Mouse (Mus musculus): ENCODE results near the gene Matn1. TPM values are rescaled to one million over a fixed set of nuclear protein-coding genes. Genes with fewer than 3 reads are reported as not detected.

Gene Matn1
- polyA plus RNA-seq, 1 experiment from 2014 or later = not detected

DNA sequence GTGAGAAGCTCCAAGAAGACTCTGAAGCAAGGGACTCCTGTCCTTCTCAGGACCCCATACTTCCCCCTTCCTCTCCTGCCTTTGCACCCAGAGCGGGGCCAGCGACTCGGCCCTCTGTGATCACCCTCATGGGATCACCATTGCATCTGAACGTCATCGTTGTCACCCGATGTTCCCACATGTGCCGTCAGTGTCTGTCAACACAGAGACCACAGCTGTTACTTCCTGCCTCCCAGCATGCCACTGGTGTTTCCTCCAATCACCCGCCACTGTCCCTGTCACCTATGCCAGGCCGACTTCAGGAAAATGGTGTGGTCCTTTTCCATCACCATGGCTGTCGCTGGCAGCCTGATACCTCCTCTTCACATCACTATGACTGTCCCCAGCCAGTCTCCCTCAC, 22.2 kb upstream of the Matn1 start:
- WGBS = 64% methylated on average over 10 of the region's 10 CpGs
- Histone ChIP-seq H3K9me3 (ENCODE audit: control insufficient read depth, low read length) (no peaks in the 10 kb centered on the region), H3K27ac (ENCODE audit: low read depth, low read length) (no peak overlapping the region), H3K4me1 (ENCODE audit: control insufficient read depth, insufficient read depth, low read length) (0 out of 2 replicates have a peak, but pooled peaks cover 4% of the 10 kb centered on the region), H3K9ac (replicated peaks; ENCODE audit: low read depth, low read length) (no peak overlapping the region), H3K4me2 (ENCODE audit: low read depth, low read length) (no peak overlapping the region), H3K27me3 (ENCODE audit: control insufficient read depth, insufficient read depth, low read length) (no peaks in the 10 kb centered on the region), H3K36me3 (ENCODE audit: control insufficient read depth, insufficient read depth, low read length) (no peaks in the 10 kb centered on the region), H3K4me3 (ENCODE audit: low read depth, low read length) (no peak overlapping the region)
- ATAC-seq (ENCODE audit: low read depth) = no peak

DNA sequence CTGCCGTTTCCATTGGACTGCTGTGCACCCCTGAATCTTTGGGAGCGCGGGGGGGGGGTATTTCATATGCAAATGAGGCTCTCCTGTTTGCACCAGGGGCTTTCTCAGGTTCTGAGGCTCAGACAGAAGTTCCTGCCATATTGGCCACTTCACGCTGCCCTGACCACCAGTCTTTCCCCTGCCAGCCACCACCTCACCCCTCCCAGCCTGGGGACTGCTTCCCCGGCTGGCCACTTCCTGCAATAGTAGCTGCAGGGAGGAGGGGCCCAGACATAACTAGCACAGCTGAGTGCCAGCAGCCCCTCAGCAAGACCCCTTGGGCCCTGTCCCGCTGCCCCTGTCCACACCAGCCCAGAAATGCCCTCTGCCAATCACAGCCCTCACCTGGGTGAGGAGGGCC, 17.9 kb upstream of the Matn1 start:
- ATAC-seq (ENCODE audit: low read depth) = no peak
- Histone ChIP-seq H3K27ac (ENCODE audit: low read depth, low read length) (no peak overlapping the region), H3K4me2 (ENCODE audit: low read depth, low read length) (no peak overlapping the region), H3K27me3 (ENCODE audit: control insufficient read depth, insufficient read depth, low read length) (no peaks in the 10 kb centered on the region), H3K4me1 (ENCODE audit: control insufficient read depth, insufficient read depth, low read length) (no peaks in the 10 kb centered on the region), H3K9me3 (ENCODE audit: control insufficient read depth, low read length) (no peaks in the 10 kb centered on the region), H3K36me3 (ENCODE audit: control insufficient read depth, insufficient read depth, low read length) (no peaks in the 10 kb centered on the region), H3K9ac (replicated peaks; ENCODE audit: low read depth, low read length) (no peak overlapping the region), H3K4me3 (ENCODE audit: low read depth, low read length) (no peak overlapping the region)
- 62% methylated on average over 6 of the region's 6 CpGs for WGBS

DNA sequence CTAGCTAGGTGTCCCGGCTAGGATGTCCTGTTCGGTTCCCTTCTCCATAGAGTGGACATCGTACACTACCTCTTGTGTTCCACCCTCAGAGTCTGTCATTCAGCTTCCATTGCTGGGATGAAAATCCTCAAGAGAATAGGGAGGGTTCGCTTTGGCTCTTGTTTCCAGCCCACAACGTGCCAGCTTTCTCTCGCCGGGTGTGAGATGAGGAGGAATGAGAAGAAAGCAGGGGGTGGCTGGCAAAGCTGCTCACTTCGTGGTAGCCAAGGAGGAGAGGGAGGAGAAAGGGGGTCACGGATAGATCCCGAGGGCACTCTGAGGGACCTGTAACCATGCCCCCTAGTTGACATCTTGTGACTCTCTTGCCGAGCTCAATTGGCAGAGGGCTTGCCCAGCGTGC, 16.4 kb upstream of the Matn1 start:
- no peaks in the 10 kb centered on the region for H3K27me3 ChIP-seq (ENCODE audit: control insufficient read depth, insufficient read depth, low read length)
- H3K27ac ChIP-seq (ENCODE audit: low read depth, low read length) = no peak overlapping the region
- no peak overlapping the region for H3K4me3 ChIP-seq (ENCODE audit: low read depth, low read length)
- no peaks in the 10 kb centered on the region for H3K4me1 ChIP-seq (ENCODE audit: control insufficient read depth, insufficient read depth, low read length)
- no peak overlapping the region for H3K9ac ChIP-seq (replicated peaks; ENCODE audit: low read depth, low read length)
- no peaks in the 10 kb centered on the region for H3K9me3 ChIP-seq (ENCODE audit: control insufficient read depth, low read length)
- WGBS = 88% methylated on average over 12 of the region's 12 CpGs
- no peaks in the 10 kb centered on the region for H3K36me3 ChIP-seq (ENCODE audit: control insufficient read depth, insufficient read depth, low read length)
- H3K4me2 ChIP-seq (ENCODE audit: low read depth, low read length) = no peak overlapping the region
- ATAC-seq (ENCODE audit: low read depth) = no peak

DNA sequence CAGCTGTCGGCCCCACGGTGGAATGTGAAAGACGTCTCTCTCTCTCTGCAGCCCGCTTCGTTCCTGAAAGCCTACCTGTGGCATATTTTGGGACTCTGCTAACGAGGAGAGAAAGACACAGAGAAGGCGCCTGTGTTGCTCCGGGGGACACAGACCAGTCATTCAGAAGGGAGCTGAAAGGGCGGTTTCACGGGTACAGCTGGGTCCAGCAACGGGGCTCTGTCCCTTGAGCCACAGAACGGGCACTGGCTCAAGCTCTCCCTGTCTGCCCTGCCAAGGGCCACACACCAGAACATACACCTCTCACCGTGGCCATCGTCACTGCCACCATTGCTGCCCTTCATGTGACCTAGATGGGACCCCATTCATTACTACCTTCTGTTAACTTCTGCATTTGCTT, 1.5 kb upstream of the Matn1 start:
- no peak overlapping the region for H3K9ac ChIP-seq (replicated peaks; ENCODE audit: low read depth, low read length)
- H3K4me3 ChIP-seq (ENCODE audit: low read depth, low read length) = no peak overlapping the region
- no peaks in the 10 kb centered on the region; the same call in 1 of the 2 replicates for H3K27me3 ChIP-seq (ENCODE audit: control insufficient read depth, insufficient read depth, low read length)
- no peaks in the 10 kb centered on the region for H3K4me1 ChIP-seq (ENCODE audit: control insufficient read depth, insufficient read depth, low read length)
- H3K27ac ChIP-seq (ENCODE audit: low read depth, low read length) = no peak overlapping the region
- ATAC-seq (ENCODE audit: low read depth) = no peak
- 68% methylated on average over 14 of the region's 14 CpGs for WGBS
- H3K4me2 ChIP-seq (ENCODE audit: low read depth, low read length) = no peak overlapping the region
- no peaks in the 10 kb centered on the region for H3K9me3 ChIP-seq (ENCODE audit: control insufficient read depth, low read length)
- H3K36me3 ChIP-seq (ENCODE audit: control insufficient read depth, insufficient read depth, low read length) = no peaks in the 10 kb centered on the region

DNA sequence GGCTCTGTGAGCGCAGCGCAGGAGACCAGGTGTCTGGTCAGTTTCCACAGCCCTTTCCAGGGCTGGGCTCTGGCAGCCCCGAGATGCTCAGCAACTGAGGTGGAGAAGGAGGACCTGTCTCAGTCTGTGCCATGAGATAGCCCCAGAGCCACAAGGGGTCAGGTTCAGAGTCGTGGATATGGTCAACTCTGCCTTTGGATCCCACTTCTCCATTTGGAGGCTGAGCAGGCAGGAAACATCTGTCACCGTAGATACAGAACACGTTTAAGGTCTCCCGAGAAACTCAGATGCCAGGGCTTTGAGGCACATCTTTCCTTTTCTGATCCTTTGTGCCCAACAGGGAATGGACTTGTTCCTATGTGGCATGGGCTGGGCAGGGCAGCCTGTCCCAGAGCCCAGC, 594 bp downstream of the Matn1 start:
- Histone ChIP-seq H3K36me3 (ENCODE audit: control insufficient read depth, insufficient read depth, low read length) (no peaks in the 10 kb centered on the region), H3K9me3 (ENCODE audit: control insufficient read depth, low read length) (no peaks in the 10 kb centered on the region), H3K27me3 (ENCODE audit: control insufficient read depth, insufficient read depth, low read length) (no peaks in the 10 kb centered on the region; the same call in 1 of the 2 replicates), H3K9ac (replicated peaks; ENCODE audit: low read depth, low read length) (no peak overlapping the region), H3K4me2 (ENCODE audit: low read depth, low read length) (no peak overlapping the region), H3K4me3 (ENCODE audit: low read depth, low read length) (no peak overlapping the region), H3K4me1 (ENCODE audit: control insufficient read depth, insufficient read depth, low read length) (no peaks in the 10 kb centered on the region), H3K27ac (ENCODE audit: low read depth, low read length) (no peak overlapping the region)
- 85% methylated on average over 7 of the region's 7 CpGs for WGBS
- ATAC-seq (ENCODE audit: low read depth) = no peak

DNA sequence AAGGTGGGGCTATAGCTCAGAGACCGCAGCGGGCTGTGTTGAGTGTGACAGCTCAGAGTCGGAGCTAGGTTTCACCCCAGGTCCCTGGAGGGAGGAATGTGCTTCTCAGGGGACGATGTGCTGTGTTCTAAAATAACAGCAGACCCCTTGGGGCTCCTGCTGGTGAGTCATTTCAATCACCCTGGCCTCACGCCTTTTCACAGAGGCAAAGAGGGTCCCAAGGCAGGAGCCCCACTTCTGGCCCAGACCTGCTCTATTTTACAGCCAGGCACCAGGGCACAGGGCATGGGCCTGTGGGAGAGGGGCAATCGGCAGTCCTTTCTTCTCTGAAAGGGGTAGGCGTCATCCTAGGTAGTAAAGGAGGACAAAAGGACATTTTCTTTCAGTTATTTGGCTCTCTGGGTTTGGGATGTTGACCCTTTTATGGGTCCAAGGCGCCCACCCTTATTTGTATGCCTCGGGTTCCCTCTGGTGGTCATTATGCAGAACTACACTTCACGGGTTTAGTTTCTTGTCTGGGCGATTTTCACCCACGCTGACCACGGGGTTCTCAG, 3.0 kb downstream of the Matn1 start:
- no peak overlapping the region for H3K4me2 ChIP-seq (ENCODE audit: low read depth, low read length)
- no peaks in the 10 kb centered on the region for H3K9me3 ChIP-seq (ENCODE audit: control insufficient read depth, low read length)
- 10% methylated on average over 13 of the region's 13 CpGs for WGBS
- H3K27ac ChIP-seq (ENCODE audit: low read depth, low read length) = no peak overlapping the region
- ATAC-seq (ENCODE audit: low read depth) = no peak
- no peak overlapping the region for H3K4me3 ChIP-seq (ENCODE audit: low read depth, low read length)
- H3K4me1 ChIP-seq (ENCODE audit: control insufficient read depth, insufficient read depth, low read length) = no peaks in the 10 kb centered on the region
- no peaks in the 10 kb centered on the region; the same call in 1 of the 2 replicates for H3K27me3 ChIP-seq (ENCODE audit: control insufficient read depth, insufficient read depth, low read length)
- H3K36me3 ChIP-seq (ENCODE audit: control insufficient read depth, insufficient read depth, low read length) = no peaks in the 10 kb centered on the region
- H3K9ac ChIP-seq (replicated peaks; ENCODE audit: low read depth, low read length) = no peak overlapping the region

DNA sequence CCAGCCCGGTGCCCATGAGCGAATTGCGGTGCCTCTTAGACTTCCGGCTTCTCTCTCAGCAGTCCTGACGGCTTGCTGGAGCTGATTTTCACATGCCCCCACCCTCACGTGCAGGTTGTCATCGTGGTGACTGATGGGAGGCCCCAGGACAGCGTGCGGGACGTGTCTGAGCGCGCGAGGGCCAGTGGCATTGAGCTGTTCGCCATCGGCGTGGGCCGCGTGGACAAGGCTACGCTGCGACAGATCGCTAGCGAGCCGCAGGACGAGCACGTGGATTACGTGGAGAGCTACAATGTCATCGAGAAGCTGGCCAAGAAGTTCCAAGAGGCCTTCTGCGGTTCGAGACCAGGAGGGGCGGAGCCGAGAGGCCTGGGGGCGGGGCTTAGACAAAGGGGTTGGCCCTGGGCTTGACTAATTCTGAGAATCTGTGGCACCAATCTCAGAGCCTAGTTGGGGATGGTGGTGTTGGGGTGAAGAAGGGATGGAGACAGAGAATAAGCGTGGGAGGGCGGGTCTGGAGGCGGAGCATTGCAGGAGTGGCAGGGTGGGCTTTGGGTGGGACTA, 5.7 kb downstream of the Matn1 start:
- Histone ChIP-seq H3K4me2 (ENCODE audit: low read depth, low read length) (no peak overlapping the region), H3K9ac (replicated peaks; ENCODE audit: low read depth, low read length) (no peak overlapping the region), H3K4me1 (ENCODE audit: control insufficient read depth, insufficient read depth, low read length) (no peaks in the 10 kb centered on the region), H3K27ac (ENCODE audit: low read depth, low read length) (no peak overlapping the region), H3K27me3 (ENCODE audit: control insufficient read depth, insufficient read depth, low read length) (no peaks in the 10 kb centered on the region), H3K36me3 (ENCODE audit: control insufficient read depth, insufficient read depth, low read length) (no peaks in the 10 kb centered on the region), H3K4me3 (ENCODE audit: low read depth, low read length) (no peak overlapping the region), H3K9me3 (ENCODE audit: control insufficient read depth, low read length) (no peaks in the 10 kb centered on the region)
- WGBS = 88% methylated on average over 35 of the region's 35 CpGs
- no peak for ATAC-seq (ENCODE audit: low read depth)

DNA sequence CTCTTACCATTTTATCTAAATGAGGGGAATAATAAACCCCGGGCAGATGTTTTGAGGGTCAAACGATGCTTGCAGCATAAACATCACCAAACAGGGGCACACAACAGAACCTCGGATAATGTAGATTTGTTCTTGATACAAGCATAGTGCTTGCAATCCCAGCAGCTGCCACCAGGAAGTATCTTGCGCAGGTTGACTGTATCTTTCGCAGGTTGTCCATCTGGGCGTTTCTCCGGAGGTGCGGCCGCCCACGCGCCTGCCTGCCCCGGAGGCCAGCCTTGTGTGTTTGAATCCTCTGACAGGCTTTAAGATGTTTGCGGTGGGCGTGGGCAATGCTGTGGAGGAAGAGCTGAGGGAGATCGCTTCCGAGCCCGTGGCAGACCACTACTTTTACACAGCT, 8.3 kb downstream of the Matn1 start:
- Histone ChIP-seq H3K27ac (ENCODE audit: low read depth, low read length) (no peak overlapping the region), H3K4me2 (ENCODE audit: low read depth, low read length) (no peak overlapping the region), H3K9me3 (ENCODE audit: control insufficient read depth, low read length) (no peaks in the 10 kb centered on the region), H3K27me3 (ENCODE audit: control insufficient read depth, insufficient read depth, low read length) (no peaks in the 10 kb centered on the region), H3K4me3 (ENCODE audit: low read depth, low read length) (no peak overlapping the region), H3K36me3 (ENCODE audit: control insufficient read depth, insufficient read depth, low read length) (no peaks in the 10 kb centered on the region), H3K9ac (replicated peaks; ENCODE audit: low read depth, low read length) (no peak overlapping the region), H3K4me1 (ENCODE audit: control insufficient read depth, insufficient read depth, low read length) (no peaks in the 10 kb centered on the region)
- ATAC-seq (ENCODE audit: low read depth) = no peak
- 44% methylated on average over 17 of the region's 17 CpGs for WGBS

DNA sequence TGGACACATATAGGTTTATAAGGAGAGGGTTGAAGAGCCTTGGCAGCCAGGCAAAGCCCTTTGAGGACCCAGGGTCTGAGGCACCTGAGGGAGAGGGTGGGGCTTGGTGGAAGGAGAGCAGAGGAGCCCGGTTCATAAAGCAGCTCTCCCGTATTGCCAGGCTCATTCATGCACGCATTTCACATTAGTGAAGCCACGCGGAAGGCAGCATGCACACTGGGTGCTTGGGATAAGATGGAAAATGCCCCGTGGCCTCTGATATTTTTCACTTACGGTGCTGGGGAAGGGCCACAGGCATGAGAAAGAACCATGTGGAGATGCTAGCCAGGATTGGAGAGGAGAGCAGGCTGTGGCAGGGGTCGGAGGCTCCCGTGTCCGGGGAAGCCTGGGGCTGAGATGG, 13.0 kb downstream of the Matn1 start:
- no peak for ATAC-seq (ENCODE audit: low read depth)

More for the DNA sequence above, 13.0 kb downstream of the Matn1 start:
- no peak overlapping the region for H3K9ac ChIP-seq (replicated peaks; ENCODE audit: low read depth, low read length)
- WGBS = 62% methylated on average over 10 of the region's 10 CpGs
- no peak overlapping the region for H3K4me3 ChIP-seq (ENCODE audit: low read depth, low read length)
- H3K4me2 ChIP-seq (ENCODE audit: low read depth, low read length) = no peak overlapping the region
- H3K4me1 ChIP-seq (ENCODE audit: control insufficient read depth, insufficient read depth, low read length) = no peaks in the 10 kb centered on the region
- H3K27me3 ChIP-seq (ENCODE audit: control insufficient read depth, insufficient read depth, low read length) = no peaks in the 10 kb centered on the region
- no peaks in the 10 kb centered on the region for H3K9me3 ChIP-seq (ENCODE audit: control insufficient read depth, low read length)
- H3K27ac ChIP-seq (ENCODE audit: low read depth, low read length) = no peak overlapping the region
- H3K36me3 ChIP-seq (ENCODE audit: control insufficient read depth, insufficient read depth, low read length) = no peaks in the 10 kb centered on the region

All from neural tube, embryonic 14.5 days (tissue).